Mouse (Mus musculus) ES-Bruce4 (cell line): Measurements from ENCODE around the gene Crybb3.

Experiments
- CTCF ChIP-seq: IDR thresholded peaks from one replicate; pipeline ENCODE4 v1.8.1; 2011; ENCODE audit warnings: low read depth, low read length
- EP300 ChIP-seq: IDR thresholded peaks from 2 replicates; pipeline ENCODE4 v1.6.1; 2011; ENCODE audit warnings: low read depth, low read length; ENCODE audit not compliant: insufficient read depth
- POLR2A ChIP-seq: IDR thresholded peaks from one replicate; pipeline ENCODE4 v1.8.1; 2011; ENCODE audit warnings: low read length; ENCODE audit not compliant: insufficient read depth

- TF ChIP-seq CTCF (no peak), EP300 (no peak), POLR2A (no peak)
Measured at GRCm38 (mm10) chr5:113087465-113087864, 6.1 kb upstream of the Crybb3 start.
